Mouse (Mus musculus): ENCODE measurements around the gene Sfxn2. TPM values are rescaled to one million over a fixed set of nuclear protein-coding genes. Genes with fewer than 3 reads are reported as not detected.

Gene Sfxn2
- polyA plus RNA-seq, 1 experiment from 2014 or later, result 15.6 TPM

GRCm38 (mm10) chr19:46599375-46600256, 26.5 kb downstream of the Sfxn2 start:
- H3K27me3 ChIP-seq (ENCODE audit: control insufficient read depth, insufficient read depth, low read length), result no peaks in the 10 kb centered on the region
- ATAC-seq (ENCODE audit: insufficient number of reproducible peaks, low FRiP score, low TSS enrichment, low read depth) (peak; percentile 18; the same call in 1 of the 2 replicates), DNase-seq (ENCODE audit: low spot score) (peak; percentile 23)
- peaks cover 4% of the 10 kb centered on the region; the same call in 1 of the 2 replicates for H3K4me1 ChIP-seq (ENCODE audit: control insufficient read depth, insufficient read depth, low read length)
- H3K4me3 ChIP-seq (ENCODE audit: low read depth, low read length), result peak overlapping the region; percentile 87
- 0 out of 2 replicates have a peak overlapping the region, but pooled peaks have one; percentile 2 for H3K27ac ChIP-seq (replicated peaks; ENCODE audit: low read depth, low read length)
- H3K9me3 ChIP-seq (ENCODE audit: control insufficient read depth, low read length), result no peaks in the 10 kb centered on the region
- H3K9ac ChIP-seq (ENCODE audit: low read length), result peak overlapping the region; percentile 71
- no peaks in the 10 kb centered on the region for H3K36me3 ChIP-seq (ENCODE audit: control insufficient read depth, insufficient read depth, low read length)
- H3K4me2 ChIP-seq (ENCODE audit: low read depth, severe bottlenecking), result peak overlapping the region; percentile 81
- WGBS, result 20% methylated on average over 22 of the region's 22 CpGs

DNA sequence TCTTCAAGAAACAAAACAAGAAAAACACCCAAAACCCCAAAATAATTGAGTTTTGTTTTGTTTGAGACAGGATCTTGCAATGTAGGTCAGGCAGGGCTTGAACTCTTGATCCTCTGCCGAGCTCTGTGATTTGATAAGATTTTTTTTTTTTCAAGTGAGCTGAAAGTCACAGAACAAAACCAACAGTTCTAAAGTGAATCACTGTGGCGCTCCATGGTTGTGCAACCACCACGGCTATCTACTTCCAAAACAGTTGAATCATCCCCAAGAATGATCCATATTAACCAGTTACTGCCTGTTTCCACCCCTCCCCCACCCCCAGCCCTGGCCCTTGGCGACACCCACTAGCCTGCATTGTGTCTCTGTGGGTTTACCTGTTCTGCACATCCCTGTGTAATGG, 27.2 kb downstream of the Sfxn2 start:
- Histone ChIP-seq H3K9ac (ENCODE audit: low read length) (no peak overlapping the region), H3K36me3 (ENCODE audit: control insufficient read depth, insufficient read depth, low read length) (no peaks in the 10 kb centered on the region), H3K4me1 (ENCODE audit: control insufficient read depth, insufficient read depth, low read length) (peaks cover 4% of the 10 kb centered on the region; the same call in 1 of the 2 replicates), H3K4me3 (ENCODE audit: low read depth, low read length) (no peak overlapping the region; the same call in 1 of the 2 replicates), H3K9me3 (ENCODE audit: control insufficient read depth, low read length) (no peaks in the 10 kb centered on the region), H3K27ac (replicated peaks; ENCODE audit: low read depth, low read length) (no peak overlapping the region), H3K4me2 (ENCODE audit: low read depth, severe bottlenecking) (no peak overlapping the region; the same call in 1 of the 2 replicates), H3K27me3 (ENCODE audit: control insufficient read depth, insufficient read depth, low read length) (no peaks in the 10 kb centered on the region)
- DNase-seq (ENCODE audit: low spot score) (no peak), ATAC-seq (ENCODE audit: insufficient number of reproducible peaks, low FRiP score, low TSS enrichment, low read depth) (no peak)
- 88% methylated on average over 4 of the region's 4 CpGs for WGBS

DNA sequence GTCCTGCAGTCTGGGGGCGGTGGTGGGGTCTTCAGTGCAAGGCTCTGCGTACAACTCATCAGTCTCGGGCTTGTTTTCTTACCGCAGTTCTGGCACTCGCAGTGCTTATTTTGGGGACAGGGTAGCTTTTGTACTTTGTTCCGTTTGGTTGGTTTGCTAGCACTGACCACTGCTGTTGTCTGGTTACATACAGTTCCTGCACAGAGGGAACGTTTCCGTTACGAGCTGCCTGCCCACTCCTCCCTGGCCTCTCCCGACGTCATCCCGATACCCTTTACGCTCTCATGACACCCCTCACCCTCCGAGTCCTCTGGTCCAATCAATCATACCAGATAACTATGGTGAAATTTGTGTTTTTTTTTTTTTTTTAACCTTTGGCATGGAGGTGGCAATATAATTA, 28.3 kb downstream of the Sfxn2 start:
- no peaks in the 10 kb centered on the region for H3K36me3 ChIP-seq (ENCODE audit: control insufficient read depth, insufficient read depth, low read length)
- H3K4me1 ChIP-seq (ENCODE audit: control insufficient read depth, insufficient read depth, low read length), result peaks cover 4% of the 10 kb centered on the region; the same call in 1 of the 2 replicates
- H3K9me3 ChIP-seq (ENCODE audit: control insufficient read depth, low read length), result no peaks in the 10 kb centered on the region
- no peak overlapping the region for H3K9ac ChIP-seq (ENCODE audit: low read length)
- no peak for ATAC-seq (ENCODE audit: insufficient number of reproducible peaks, low FRiP score, low TSS enrichment, low read depth)
- H3K27me3 ChIP-seq (ENCODE audit: control insufficient read depth, insufficient read depth, low read length), result no peaks in the 10 kb centered on the region
- H3K4me3 ChIP-seq (ENCODE audit: low read depth, low read length), result no peak overlapping the region
- no peak for DNase-seq (ENCODE audit: low spot score)
- H3K4me2 ChIP-seq (ENCODE audit: low read depth, severe bottlenecking), result no peak overlapping the region
- H3K27ac ChIP-seq (replicated peaks; ENCODE audit: low read depth, low read length), result no peak overlapping the region
- WGBS, result 92% methylated on average over 14 of the region's 14 CpGs

- no peak for ATAC-seq (ENCODE audit: insufficient number of reproducible peaks, low FRiP score, low TSS enrichment, low read depth)
- Histone ChIP-seq H3K4me1 (ENCODE audit: control insufficient read depth, insufficient read depth, low read length) (peaks cover 4% of the 10 kb centered on the region; the same call in 1 of the 2 replicates), H3K4me3 (ENCODE audit: low read depth, low read length) (no peak overlapping the region), H3K36me3 (ENCODE audit: control insufficient read depth, insufficient read depth, low read length) (no peaks in the 10 kb centered on the region), H3K27ac (replicated peaks; ENCODE audit: low read depth, low read length) (no peak overlapping the region), H3K9ac (ENCODE audit: low read length) (no peak overlapping the region), H3K4me2 (ENCODE audit: low read depth, severe bottlenecking) (no peak overlapping the region), H3K27me3 (ENCODE audit: control insufficient read depth, insufficient read depth, low read length) (no peaks in the 10 kb centered on the region), H3K9me3 (ENCODE audit: control insufficient read depth, low read length) (no peaks in the 10 kb centered on the region)
- WGBS, result 90% methylated on average over 4 of the region's 4 CpGs
- DNase-seq (ENCODE audit: low spot score), result no peak
Measured at GRCm38 (mm10) chr19:46602406-46602805, 29.2 kb downstream of the Sfxn2 start.

GRCm38 (mm10) chr19:46606718-46607117, 33.6 kb downstream of the Sfxn2 start:
- Histone ChIP-seq H3K36me3 (ENCODE audit: control insufficient read depth, insufficient read depth, low read length) (peaks cover 6% of the 10 kb centered on the region; the same call in 1 of the 2 replicates), H3K9ac (ENCODE audit: low read length) (no peak overlapping the region), H3K4me1 (ENCODE audit: control insufficient read depth, insufficient read depth, low read length) (no peaks in the 10 kb centered on the region), H3K4me2 (ENCODE audit: low read depth, severe bottlenecking) (no peak overlapping the region), H3K4me3 (ENCODE audit: low read depth, low read length) (no peak overlapping the region), H3K27me3 (ENCODE audit: control insufficient read depth, insufficient read depth, low read length) (no peaks in the 10 kb centered on the region), H3K27ac (replicated peaks; ENCODE audit: low read depth, low read length) (no peak overlapping the region), H3K9me3 (ENCODE audit: control insufficient read depth, low read length) (no peaks in the 10 kb centered on the region)
- no peak for DNase-seq (ENCODE audit: low spot score)
- ATAC-seq (ENCODE audit: insufficient number of reproducible peaks, low FRiP score, low TSS enrichment, low read depth), result no peak
- 93% methylated on average over 13 of the region's 13 CpGs for WGBS

DNA sequence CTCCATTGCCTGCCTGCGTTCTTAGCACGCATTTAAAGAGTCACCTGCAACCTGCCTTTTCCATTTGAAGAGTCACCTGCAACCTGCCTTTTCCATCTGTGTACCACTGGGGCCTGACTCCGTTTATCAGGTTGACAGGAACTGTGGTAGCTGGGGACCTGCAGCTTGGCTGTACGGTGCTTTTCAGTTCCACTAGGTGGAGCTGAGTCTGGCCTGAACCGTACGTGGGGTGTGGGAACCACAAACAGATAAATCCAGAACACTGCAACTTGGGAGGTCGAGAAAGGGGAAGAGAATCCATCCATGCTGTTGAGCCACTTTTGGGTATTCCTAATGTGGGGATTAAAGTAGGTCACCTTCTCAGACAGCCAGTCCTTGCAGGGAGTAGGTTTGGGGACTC, 34.3 kb downstream of the Sfxn2 start:
- H3K36me3 ChIP-seq (ENCODE audit: control insufficient read depth, insufficient read depth, low read length), result peaks cover 6% of the 10 kb centered on the region; the same call in 1 of the 2 replicates
- no peaks in the 10 kb centered on the region for H3K9me3 ChIP-seq (ENCODE audit: control insufficient read depth, low read length)
- no peaks in the 10 kb centered on the region for H3K4me1 ChIP-seq (ENCODE audit: control insufficient read depth, insufficient read depth, low read length)
- H3K4me3 ChIP-seq (ENCODE audit: low read depth, low read length), result no peak overlapping the region
- no peaks in the 10 kb centered on the region for H3K27me3 ChIP-seq (ENCODE audit: control insufficient read depth, insufficient read depth, low read length)
- WGBS, result 70% methylated on average over 7 of the region's 7 CpGs
- no peak overlapping the region for H3K4me2 ChIP-seq (ENCODE audit: low read depth, severe bottlenecking)
- H3K27ac ChIP-seq (replicated peaks; ENCODE audit: low read depth, low read length), result no peak overlapping the region
- DNase-seq (ENCODE audit: low spot score), result no peak
- no peak for ATAC-seq (ENCODE audit: insufficient number of reproducible peaks, low FRiP score, low TSS enrichment, low read depth)
- H3K9ac ChIP-seq (ENCODE audit: low read length), result no peak overlapping the region

DNA sequence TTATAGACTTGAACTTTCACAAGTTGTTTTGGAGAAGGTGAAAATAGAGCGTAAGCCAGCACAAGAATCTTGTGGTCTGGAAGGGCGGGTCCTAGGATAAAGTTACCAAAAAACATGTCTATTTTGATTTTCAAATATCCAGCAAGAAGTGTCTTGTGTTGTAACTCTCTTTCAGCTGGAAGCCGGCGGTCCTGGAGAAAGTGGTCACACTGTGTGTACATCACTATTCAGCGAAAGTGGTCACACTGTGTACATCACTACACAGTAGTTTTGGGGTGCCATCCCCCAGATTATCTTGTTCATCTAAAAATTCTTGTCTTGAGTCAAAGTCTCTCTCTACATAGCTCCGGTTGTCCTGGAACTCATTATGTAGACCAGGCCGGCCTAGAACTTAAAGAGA, 35.0 kb downstream of the Sfxn2 start:
- Histone ChIP-seq H3K27me3 (ENCODE audit: control insufficient read depth, insufficient read depth, low read length) (no peaks in the 10 kb centered on the region), H3K36me3 (ENCODE audit: control insufficient read depth, insufficient read depth, low read length) (peaks cover 6% of the 10 kb centered on the region; the same call in 1 of the 2 replicates), H3K9ac (ENCODE audit: low read length) (no peak overlapping the region), H3K4me2 (ENCODE audit: low read depth, severe bottlenecking) (no peak overlapping the region), H3K4me1 (ENCODE audit: control insufficient read depth, insufficient read depth, low read length) (no peaks in the 10 kb centered on the region), H3K4me3 (ENCODE audit: low read depth, low read length) (no peak overlapping the region), H3K9me3 (ENCODE audit: control insufficient read depth, low read length) (no peaks in the 10 kb centered on the region), H3K27ac (replicated peaks; ENCODE audit: low read depth, low read length) (no peak overlapping the region)
- ATAC-seq (ENCODE audit: insufficient number of reproducible peaks, low FRiP score, low TSS enrichment, low read depth) (no peak), DNase-seq (ENCODE audit: low spot score) (no peak)
- 99% methylated on average over 7 of the region's 7 CpGs for WGBS

GRCm38 (mm10) chr19:46616378-46616777, 43.2 kb downstream of the Sfxn2 start:
- H3K4me2 ChIP-seq (ENCODE audit: low read depth, severe bottlenecking), result no peak overlapping the region
- no peak overlapping the region for H3K27ac ChIP-seq (replicated peaks; ENCODE audit: low read depth, low read length)
- no peak for ATAC-seq (ENCODE audit: insufficient number of reproducible peaks, low FRiP score, low TSS enrichment, low read depth)
- H3K36me3 ChIP-seq (ENCODE audit: control insufficient read depth, insufficient read depth, low read length), result no peaks in the 10 kb centered on the region
- DNase-seq (ENCODE audit: low spot score), result no peak
- H3K4me1 ChIP-seq (ENCODE audit: control insufficient read depth, insufficient read depth, low read length), result peaks cover 4% of the 10 kb centered on the region; the same call in 1 of the 2 replicates
- H3K9me3 ChIP-seq (ENCODE audit: control insufficient read depth, low read length), result no peaks in the 10 kb centered on the region
- no peak overlapping the region for H3K4me3 ChIP-seq (ENCODE audit: low read depth, low read length)
- H3K27me3 ChIP-seq (ENCODE audit: control insufficient read depth, insufficient read depth, low read length), result no peaks in the 10 kb centered on the region
- no peak overlapping the region for H3K9ac ChIP-seq (ENCODE audit: low read length)
- WGBS, result 89% methylated on average over 11 of the region's 11 CpGs

Data from limb, embryonic 11.5 days (tissue).